Mouse (Mus musculus) activated CD4-positive, CD25-positive, alpha-beta regulatory T cell, adult 9 weeks (primary cell): ENCODE measurements around the gene Tchhl1. TPM values are rescaled to one million over a fixed set of nuclear protein-coding genes. Genes with fewer than 3 reads are reported as not detected.

Source experiments
- polyA plus RNA-seq: library from polyadenylated mRNA; unstranded; fragments of 100-300 nt; shearing (Covaris generic); gene quantifications from one replicate; pipeline ENCODE4 v1.2.1, GENCODE M21; 2017

The Tchhl1 gene
- polyA plus RNA-seq: not detected

DNA sequence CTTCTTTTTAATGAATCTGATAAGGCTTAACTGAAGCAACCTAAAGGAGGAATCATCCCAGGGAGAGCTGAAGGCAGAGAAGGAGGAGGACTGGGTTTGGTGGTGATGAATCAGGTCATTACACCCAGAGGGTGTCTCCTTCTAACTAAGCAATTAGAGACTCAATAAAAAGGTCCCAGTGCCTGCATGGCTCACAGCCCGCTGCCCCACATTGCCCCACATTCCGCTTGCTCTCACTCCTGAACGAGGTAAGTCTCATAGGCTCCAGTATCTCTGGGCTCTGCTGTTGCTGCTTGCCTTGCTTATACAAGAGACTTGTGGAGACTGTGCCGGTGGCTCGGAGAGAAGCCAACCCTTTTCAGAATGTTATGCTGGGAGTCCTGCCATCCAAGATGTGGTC is at the start of gene Tchhl1:
TSS of gene Tchhl1 (plus strand) at position 194 of the 400 bp plus-strand sequence.

GRCm38 (mm10) chr3:93442030-93442429 is 26.5 kb upstream of the Tchhl1 start, which contains the start of gene Tchh:
TSS of gene Tchh (plus strand) at chr3:93442330.

DNA sequence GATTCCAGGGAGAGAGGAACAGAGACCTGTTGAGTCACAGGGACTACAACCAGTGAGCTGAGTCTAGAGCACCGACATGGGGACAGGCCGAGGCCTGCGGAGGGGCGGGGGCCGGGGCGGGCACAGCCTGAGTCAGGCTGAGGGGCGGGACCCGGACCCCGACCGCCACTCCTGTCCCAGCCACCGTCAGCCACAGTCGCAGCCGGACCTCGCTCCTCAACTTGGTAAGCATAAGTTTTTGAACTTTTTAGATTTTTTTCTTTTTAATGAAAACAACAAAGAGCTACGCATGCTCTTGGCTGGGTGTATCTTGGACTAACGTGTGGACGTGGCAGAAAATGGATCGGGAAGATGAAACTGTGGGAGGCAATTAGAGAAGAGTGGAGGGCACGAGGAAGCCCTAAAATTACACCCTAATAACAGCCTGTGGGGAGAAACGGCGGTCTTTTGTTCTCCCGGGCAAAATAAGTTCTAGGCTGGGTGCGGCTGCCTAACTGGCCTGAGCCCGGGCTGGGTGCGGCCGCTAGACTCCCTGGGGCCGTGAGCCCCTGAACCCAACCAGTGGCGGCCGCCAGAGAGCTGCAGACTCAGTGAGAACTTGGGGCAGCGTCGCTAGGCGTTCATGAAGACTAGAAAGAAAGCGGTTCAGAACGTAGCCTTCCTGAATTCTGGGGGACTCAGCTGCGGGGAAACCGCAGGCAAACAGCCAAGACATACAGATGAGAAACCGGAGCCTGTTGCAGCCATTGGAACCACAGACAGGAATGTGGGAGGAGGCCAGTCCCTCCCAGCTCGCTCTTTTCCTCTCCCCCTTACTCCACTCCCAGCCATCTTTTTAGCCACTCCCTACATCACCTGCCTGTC is 52.0 kb downstream of the Tchhl1 start, which contains the start of gene S100a11:
TSS of gene S100a11 (plus strand) at position 159 of the 864 bp plus-strand sequence.

Other genes starting within 250 kb of the Tchhl1 start
- gene Flg, start 195.2 kb upstream of the Tchhl1 start, polyA plus RNA-seq: not detected
- gene Hrnr, start 149.0 kb upstream of the Tchhl1 start, polyA plus RNA-seq: not detected
- gene Rptn, start 75.1 kb upstream of the Tchhl1 start, polyA plus RNA-seq: not detected
- 0.06 TPM for gene Tchh, start 26.4 kb upstream of the Tchhl1 start, polyA plus RNA-seq
- 876 TPM for gene S100a11, start 51.7 kb downstream of the Tchhl1 start, polyA plus RNA-seq
- 1,518 TPM for gene S100a10, start 86.3 kb downstream of the Tchhl1 start, polyA plus RNA-seq
- gene Tdpoz2, start 183.9 kb downstream of the Tchhl1 start, polyA plus RNA-seq: not detected
- gene Tdpoz1, start 207.6 kb downstream of the Tchhl1 start, polyA plus RNA-seq: not detected
- not detected for gene Gm37596, start 224.3 kb downstream of the Tchhl1 start, polyA plus RNA-seq